Mouse (Mus musculus) embryonic fibroblast, embryonic 13.5 days (primary cell): ENCODE results near the gene Cdh1.

ENCODE experiments used
- CTCF ChIP-seq: IDR thresholded peaks from 2 replicates; pipeline ENCODE4 v1.5.1; 2011; ENCODE audit warnings: mild to moderate bottlenecking, control low read depth, low read length, moderate library complexity, borderline replicate concordance; ENCODE audit not compliant: insufficient read depth
- POLR2A ChIP-seq: IDR thresholded peaks from 2 replicates; pipeline ENCODE4 v1.6.1; 2011; ENCODE audit warnings: low read depth, mild to moderate bottlenecking, control low read depth, low read length, moderate library complexity

GRCm38 (mm10) chr8:106656046-106656445 is 52.9 kb downstream of the Cdh1 start:
- no peak for TF ChIP-seq CTCF
- TF ChIP-seq POLR2A = no peak
